Mouse (Mus musculus) limb, embryonic 12.5 days (tissue): ENCODE measurements at regions not wholly inside any gene's neighbourhood (a gene's known extent, or its start where the extent isn't known, plus 50 kb on each side); places are given as distances from the start of the nearest gene placed in this dataset.

Source experiments
- ATAC-seq: fragments of 200-750 bp; cut with Nextera tagmentation; 2 replicates; pipeline ENCODE4 v1.8.0; 2017; ENCODE audit warnings: low read depth, moderate TSS enrichment; ENCODE audit not compliant: insufficient number of reproducible peaks, insufficient read depth, low FRiP score, low TSS enrichment
- H3K27ac ChIP-seq: fragments of 300-500 bp; sonication (generic); 2 replicates; pipeline ENCODE4 v1.5.1; 2016; ENCODE audit warnings: mild to moderate bottlenecking, moderate library complexity
- H3K27me3 ChIP-seq: fragments of 300-500 bp; sonication (generic); 2 replicates; pipeline ENCODE4 v1.6.1; 2016; ENCODE audit warnings: mild to moderate bottlenecking, moderate library complexity
- H3K36me3 ChIP-seq: fragments of 300-500 bp; sonication (generic); 2 replicates; pipeline ENCODE4 v1.6.1; 2016; ENCODE audit warnings: mild to moderate bottlenecking, moderate library complexity
- H3K4me1 ChIP-seq: fragments of 300-500 bp; sonication (generic); replicated peaks from 2 replicates; pipeline ENCODE4 v1.6.1; 2016
- H3K4me2 ChIP-seq: fragments of 300-500 bp; sonication (generic); 2 replicates; pipeline ENCODE4 v1.6.1; 2016; ENCODE audit warnings: mild to moderate bottlenecking, moderate library complexity
- H3K4me3 ChIP-seq: fragments of 300-500 bp; sonication (generic); replicated peaks from 2 replicates; pipeline ENCODE4 v1.5.1; 2016; ENCODE audit warnings: mild to moderate bottlenecking
- H3K9ac ChIP-seq: fragments of 300-500 bp; sonication (generic); replicated peaks from 2 replicates; pipeline ENCODE4 v1.6.1; 2016; ENCODE audit warnings: mild to moderate bottlenecking, moderate library complexity
- H3K9me3 ChIP-seq: fragments of 300-500 bp; sonication (generic); 2 replicates; pipeline ENCODE4 v1.6.1; 2016; ENCODE audit warnings: mild to moderate bottlenecking, moderate library complexity
- WGBS: fragments of 180-500 bp; shearing (Covaris S2); methylation state at CpG from one replicate; pipeline ENCODE4 v1.1.7; 2016; 5-methylcytosine and 5-hydroxymethylcytosine counted together

DNA sequence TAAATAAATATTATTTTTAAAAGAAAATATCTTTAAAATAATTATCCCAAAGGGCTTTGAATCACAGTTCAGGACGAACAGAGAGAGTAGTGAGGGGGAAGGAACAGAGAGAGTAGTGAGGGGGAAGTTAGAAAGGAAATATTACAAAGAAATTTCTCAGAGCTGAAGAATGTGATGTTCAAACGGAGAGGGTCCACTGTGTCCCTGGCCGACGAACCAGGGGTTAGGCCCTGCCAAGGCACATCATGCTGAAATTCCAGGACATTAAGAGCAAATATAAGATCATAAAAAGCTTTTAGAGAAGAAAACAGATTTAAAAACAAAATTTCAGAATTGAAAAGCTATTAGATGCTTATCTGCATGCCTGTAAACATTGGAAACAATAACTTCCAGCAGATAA lies 61.6 kb downstream of the Skor1 start:
- H3K4me2 ChIP-seq = no peak overlapping the region
- 72% methylated on average over 4 of the region's 4 CpGs for WGBS
- no peaks in the 10 kb centered on the region for H3K27me3 ChIP-seq
- no peaks in the 10 kb centered on the region for H3K36me3 ChIP-seq
- no peak overlapping the region for H3K27ac ChIP-seq
- H3K4me1 ChIP-seq = peaks cover 14% of the 10 kb centered on the region
- H3K9me3 ChIP-seq = no peaks in the 10 kb centered on the region
- ATAC-seq = no peak
- H3K4me3 ChIP-seq = no peak overlapping the region
- no peak overlapping the region for H3K9ac ChIP-seq

DNA sequence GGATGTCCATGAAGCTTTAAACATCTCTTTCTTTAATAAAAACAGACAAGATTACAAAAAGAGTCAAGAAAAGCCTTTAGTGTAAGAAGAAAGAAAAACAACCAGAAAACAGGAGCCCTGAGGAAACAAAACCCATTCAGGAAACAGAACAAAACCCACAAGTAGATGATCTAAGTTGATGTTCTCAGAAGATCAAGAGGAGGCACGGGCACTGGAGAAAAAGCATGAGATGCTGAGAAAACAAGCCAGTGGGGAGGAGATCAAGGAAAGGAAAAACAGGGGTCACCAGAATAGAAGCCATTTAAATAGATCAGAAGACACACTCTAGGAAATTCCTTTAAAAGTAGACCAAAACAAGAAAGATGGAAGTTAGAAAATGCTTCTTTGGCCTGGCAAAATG lies 62.1 kb downstream of the Skor1 start:
- Histone ChIP-seq H3K36me3 (no peaks in the 10 kb centered on the region), H3K27me3 (no peaks in the 10 kb centered on the region), H3K4me3 (no peak overlapping the region), H3K9me3 (no peaks in the 10 kb centered on the region), H3K9ac (no peak overlapping the region), H3K27ac (no peak overlapping the region), H3K4me1 (peaks cover 9% of the 10 kb centered on the region), H3K4me2 (no peak overlapping the region)
- no peak for ATAC-seq
- WGBS = 97% methylated on average over 1 of the region's 1 CpGs

DNA sequence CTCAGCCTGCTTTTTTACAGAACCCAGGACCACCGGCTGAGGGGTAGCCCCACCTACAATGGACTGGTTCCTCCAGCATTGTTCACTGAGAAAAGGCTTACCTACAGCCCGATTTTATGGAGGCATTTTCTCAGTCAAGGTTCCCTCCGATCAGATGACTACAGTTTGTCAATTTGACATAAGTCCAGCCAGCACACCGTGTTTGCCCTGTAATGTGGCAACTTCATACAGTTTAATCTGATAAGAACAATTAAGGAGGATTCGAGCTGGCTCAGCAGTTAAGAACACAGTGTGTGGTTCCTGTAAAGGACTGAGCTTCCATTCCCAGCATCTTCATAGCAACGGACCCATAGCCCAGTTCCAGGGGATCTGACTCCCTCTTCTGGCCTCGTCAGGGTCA lies 65.9 kb downstream of the Skor1 start:
- WGBS = 87% methylated on average over 7 of the region's 7 CpGs
- Histone ChIP-seq H3K4me2 (no peak overlapping the region), H3K4me1 (no peaks in the 10 kb centered on the region)

DNA sequence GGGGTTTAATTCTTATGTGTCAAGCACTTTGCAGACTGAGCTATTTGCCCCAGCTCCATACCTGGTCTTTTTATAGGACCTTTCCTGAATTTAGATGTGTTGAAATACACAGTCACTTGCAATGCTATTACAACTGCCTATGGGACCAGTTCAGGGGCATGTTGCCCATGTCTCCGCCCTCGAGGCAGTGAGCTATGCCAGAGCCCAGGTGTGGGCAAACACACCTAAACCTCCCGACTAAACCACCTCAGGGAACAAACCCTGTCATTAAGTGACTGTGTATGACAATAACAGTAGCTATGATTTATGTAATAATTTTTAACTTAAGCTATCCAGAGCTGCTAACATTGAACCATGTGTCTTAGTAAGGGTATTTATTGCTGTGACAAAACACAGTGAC lies 66.5 kb downstream of the Skor1 start:
- WGBS = 77% methylated on average over 3 of the region's 3 CpGs
- no peaks in the 10 kb centered on the region for H3K36me3 ChIP-seq
- H3K4me3 ChIP-seq = no peak overlapping the region
- H3K27me3 ChIP-seq = no peaks in the 10 kb centered on the region
- H3K27ac ChIP-seq = no peak overlapping the region
- H3K9me3 ChIP-seq = no peaks in the 10 kb centered on the region
- ATAC-seq = no peak
- no peak overlapping the region for H3K4me2 ChIP-seq
- no peak overlapping the region for H3K9ac ChIP-seq
- H3K4me1 ChIP-seq = no peaks in the 10 kb centered on the region

More for the DNA sequence above, 65.9 kb downstream of the Skor1 start:
- no peak for ATAC-seq
- H3K36me3 ChIP-seq = no peaks in the 10 kb centered on the region
- H3K4me3 ChIP-seq = no peak overlapping the region
- H3K9me3 ChIP-seq = no peaks in the 10 kb centered on the region
- no peak overlapping the region for H3K27ac ChIP-seq
- no peaks in the 10 kb centered on the region for H3K27me3 ChIP-seq
- no peak overlapping the region for H3K9ac ChIP-seq

DNA sequence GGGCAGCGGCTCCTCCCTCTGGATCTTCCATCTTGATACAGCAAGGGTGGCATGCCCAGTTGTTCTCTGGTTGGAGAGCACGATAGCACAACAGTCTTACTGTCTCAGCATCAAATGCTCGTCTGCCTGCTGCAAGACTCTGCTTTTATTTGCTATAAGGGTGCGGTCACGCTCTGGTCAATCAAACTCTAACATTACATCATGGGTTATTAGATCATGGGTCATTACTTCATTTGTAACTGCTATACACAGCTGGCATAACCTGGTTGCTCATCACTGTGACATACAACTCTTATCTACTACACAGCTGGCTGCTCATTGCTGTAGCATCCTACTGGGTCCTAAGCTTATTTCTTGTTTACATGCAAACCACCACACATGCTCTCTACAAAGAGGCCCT lies 68.4 kb downstream of the Skor1 start:
- no peak overlapping the region for H3K9ac ChIP-seq
- no peak overlapping the region for H3K27ac ChIP-seq
- H3K4me2 ChIP-seq = no peak overlapping the region
- no peaks in the 10 kb centered on the region for H3K27me3 ChIP-seq
- H3K4me3 ChIP-seq = no peak overlapping the region
- ATAC-seq = no peak
- H3K9me3 ChIP-seq = no peaks in the 10 kb centered on the region
- 96% methylated on average over 5 of the region's 5 CpGs for WGBS
- no peaks in the 10 kb centered on the region for H3K4me1 ChIP-seq
- no peaks in the 10 kb centered on the region for H3K36me3 ChIP-seq

DNA sequence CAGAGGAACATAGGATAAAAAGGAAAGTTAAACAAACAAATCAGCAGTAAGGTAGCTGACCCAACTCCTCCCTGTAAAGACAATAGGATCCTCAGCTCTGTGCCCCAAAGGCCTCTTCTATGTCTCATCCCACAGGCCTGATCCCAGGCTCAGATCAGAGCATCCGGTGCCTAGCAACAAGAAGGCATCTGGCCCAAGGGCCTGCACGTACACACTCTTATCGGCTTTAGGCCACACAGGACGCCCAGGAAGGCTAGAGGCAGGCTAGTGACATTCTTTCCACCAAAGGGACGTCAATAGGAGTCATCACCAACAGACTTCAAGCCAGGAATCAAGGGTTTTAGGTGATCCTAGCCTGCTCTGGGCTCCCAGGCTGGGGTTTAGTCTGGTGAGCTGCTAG lies 73.5 kb downstream of the Skor1 start:
- Histone ChIP-seq H3K27ac (0 out of 2 replicates have a peak overlapping the region, but pooled peaks have one; percentile 5), H3K4me3 (no peak overlapping the region), H3K27me3 (no peaks in the 10 kb centered on the region), H3K9me3 (no peaks in the 10 kb centered on the region), H3K36me3 (no peaks in the 10 kb centered on the region), H3K4me2 (no peak overlapping the region), H3K4me1 (peaks cover 21% of the 10 kb centered on the region), H3K9ac (no peak overlapping the region)
- WGBS = 38% methylated on average over 5 of the region's 5 CpGs
- no peak for ATAC-seq

DNA sequence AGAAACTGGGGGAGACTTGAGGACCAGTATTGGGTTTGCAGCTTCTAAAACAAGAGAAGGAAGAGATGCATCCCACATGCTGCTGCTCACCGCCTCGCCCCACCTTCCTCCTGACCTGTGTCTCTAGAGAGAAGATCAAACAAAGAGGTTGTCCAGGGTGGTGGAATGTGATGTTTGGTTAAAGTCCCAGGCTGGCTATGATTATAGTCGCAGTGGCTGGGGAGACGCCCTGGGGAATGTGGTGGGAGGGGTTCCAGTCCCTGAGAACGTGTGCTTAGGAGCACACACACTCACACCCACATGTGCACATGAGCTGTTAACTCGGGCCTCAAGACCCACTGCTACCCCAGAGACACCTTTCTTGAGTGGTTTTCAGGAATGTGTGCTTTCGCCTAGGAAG lies 74.0 kb downstream of the Skor1 start:
- Histone ChIP-seq H3K9ac (no peak overlapping the region), H3K9me3 (no peaks in the 10 kb centered on the region), H3K27me3 (no peaks in the 10 kb centered on the region), H3K4me3 (no peak overlapping the region), H3K36me3 (no peaks in the 10 kb centered on the region), H3K4me2 (no peak overlapping the region), H3K27ac (no peak overlapping the region), H3K4me1 (peaks cover 21% of the 10 kb centered on the region)
- no peak for ATAC-seq
- 32% methylated on average over 7 of the region's 7 CpGs for WGBS

DNA sequence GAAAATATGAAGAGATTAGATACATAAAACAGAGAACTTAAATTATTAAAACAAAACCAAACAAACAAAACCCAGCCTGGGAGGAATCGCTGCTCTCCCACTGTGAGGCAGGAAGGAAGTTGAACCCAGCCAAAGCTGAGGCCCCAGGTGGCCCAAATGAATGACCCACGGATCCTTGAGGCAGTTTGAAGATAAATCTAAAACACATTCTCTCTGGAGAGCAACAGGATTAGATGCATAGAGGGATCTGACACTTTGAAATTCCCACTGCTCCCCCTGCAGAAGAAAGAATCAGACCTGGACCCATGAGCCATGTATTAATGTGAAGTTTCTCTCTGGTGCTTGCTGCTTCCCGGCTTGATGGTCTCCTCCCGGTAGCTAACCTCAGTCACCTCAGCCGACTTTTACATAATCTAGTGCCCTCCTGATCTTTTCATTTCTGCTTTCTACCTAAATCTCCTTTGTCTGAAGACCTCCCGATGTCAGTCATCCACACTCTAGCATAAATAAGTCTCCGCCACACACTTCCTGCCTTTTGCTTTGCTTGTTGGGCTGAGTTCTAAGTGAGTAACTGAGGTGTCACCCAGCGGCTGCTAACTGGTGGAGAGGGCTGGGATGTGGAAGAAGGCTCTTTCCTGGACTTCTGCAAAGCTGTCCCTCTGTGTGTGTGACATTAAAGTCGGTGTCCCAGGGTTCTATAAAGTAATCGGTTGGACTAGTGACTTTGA lies 74.6 kb downstream of the Skor1 start:
- Histone ChIP-seq H3K36me3 (no peaks in the 10 kb centered on the region), H3K4me3 (no peak overlapping the region), H3K9me3 (no peaks in the 10 kb centered on the region), H3K4me1 (peaks cover 21% of the 10 kb centered on the region), H3K27ac (peak overlapping the region; percentile 36; the same call in 1 of the 2 replicates), H3K4me2 (no peak overlapping the region), H3K27me3 (no peaks in the 10 kb centered on the region), H3K9ac (no peak overlapping the region)
- 11% methylated on average over 10 of the region's 10 CpGs for WGBS
- ATAC-seq = no peak

DNA sequence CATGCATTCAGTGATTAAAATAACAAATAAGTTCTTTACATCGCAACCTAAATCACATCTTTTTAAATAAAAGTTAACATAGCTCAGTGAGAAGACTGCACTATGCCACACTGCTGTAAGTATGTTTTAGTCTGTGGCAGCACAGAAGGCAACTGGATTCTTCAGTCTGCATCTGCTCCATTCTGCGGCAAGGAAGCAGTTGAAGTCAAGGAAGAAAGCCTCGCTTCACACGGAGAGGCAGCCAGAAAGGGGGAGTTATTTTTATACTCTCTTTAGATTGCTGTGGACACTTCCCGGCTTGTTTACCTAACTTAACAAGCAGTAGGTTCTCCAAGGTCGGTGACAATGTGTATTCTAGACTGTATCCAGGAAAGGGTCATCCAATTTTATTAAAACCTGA lies 77.7 kb downstream of the Skor1 start:
- H3K9ac ChIP-seq = no peak overlapping the region
- peaks cover 21% of the 10 kb centered on the region for H3K4me1 ChIP-seq
- H3K4me3 ChIP-seq = no peak overlapping the region
- no peaks in the 10 kb centered on the region for H3K27me3 ChIP-seq
- H3K27ac ChIP-seq = peak overlapping the region; percentile 8; the same call in 1 of the 2 replicates
- H3K36me3 ChIP-seq = no peaks in the 10 kb centered on the region
- no peak overlapping the region for H3K4me2 ChIP-seq
- ATAC-seq = no peak
- H3K9me3 ChIP-seq = no peaks in the 10 kb centered on the region
- 46% methylated on average over 6 of the region's 6 CpGs for WGBS

DNA sequence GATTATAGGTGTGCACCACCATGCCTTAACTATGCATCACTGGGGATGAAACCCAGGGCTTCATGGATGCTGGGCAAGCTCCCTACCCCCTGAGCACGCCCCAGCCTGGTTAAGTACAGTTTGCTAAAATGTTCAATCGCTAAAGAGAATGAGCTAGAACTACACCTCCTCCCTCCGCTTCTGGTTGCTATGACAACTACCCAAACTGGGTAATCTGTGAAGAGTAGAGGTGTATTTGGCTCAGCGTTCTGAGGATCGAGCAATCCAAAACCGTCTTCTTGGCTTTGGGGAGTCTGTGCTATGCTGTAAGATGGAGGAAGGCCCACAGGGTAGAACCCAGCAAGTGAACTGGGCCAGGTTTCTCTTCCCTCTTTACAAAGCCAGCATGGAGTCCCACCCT lies 78.8 kb downstream of the Skor1 start:
- Histone ChIP-seq H3K9ac (no peak overlapping the region), H3K4me2 (no peak overlapping the region), H3K4me3 (no peak overlapping the region), H3K27ac (no peak overlapping the region), H3K27me3 (no peaks in the 10 kb centered on the region), H3K4me1 (peaks cover 16% of the 10 kb centered on the region), H3K9me3 (no peaks in the 10 kb centered on the region), H3K36me3 (no peaks in the 10 kb centered on the region)
- ATAC-seq = no peak
- 89% methylated on average over 6 of the region's 6 CpGs for WGBS

DNA sequence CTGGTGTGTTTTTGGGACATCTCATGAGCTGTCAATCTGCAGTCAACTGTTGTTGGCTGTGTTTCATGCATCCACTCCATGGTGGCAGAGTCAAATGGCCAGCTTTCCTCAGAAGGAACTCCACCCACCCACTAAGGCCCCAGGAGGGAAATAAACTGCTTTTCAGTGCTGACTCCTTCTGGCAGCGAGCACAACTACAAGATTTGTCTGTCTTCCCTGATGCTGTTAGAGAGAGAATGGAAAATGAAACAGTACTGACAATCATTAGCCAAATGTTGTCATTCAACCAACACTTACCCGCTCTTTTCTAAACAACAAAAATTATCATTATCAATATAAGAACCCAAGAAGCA lies 79.3 kb upstream of the Pias1 start:
- Histone ChIP-seq H3K27ac (no peak overlapping the region), H3K27me3 (no peaks in the 10 kb centered on the region), H3K4me1 (0 out of 2 replicates have a peak, but pooled peaks cover 10% of the 10 kb centered on the region), H3K36me3 (no peaks in the 10 kb centered on the region), H3K4me2 (no peak overlapping the region), H3K9me3 (peaks cover 12% of the 10 kb centered on the region), H3K4me3 (no peak overlapping the region), H3K9ac (no peak overlapping the region)
- no peak for ATAC-seq
- 58% methylated on average over 2 of the region's 2 CpGs for WGBS

DNA sequence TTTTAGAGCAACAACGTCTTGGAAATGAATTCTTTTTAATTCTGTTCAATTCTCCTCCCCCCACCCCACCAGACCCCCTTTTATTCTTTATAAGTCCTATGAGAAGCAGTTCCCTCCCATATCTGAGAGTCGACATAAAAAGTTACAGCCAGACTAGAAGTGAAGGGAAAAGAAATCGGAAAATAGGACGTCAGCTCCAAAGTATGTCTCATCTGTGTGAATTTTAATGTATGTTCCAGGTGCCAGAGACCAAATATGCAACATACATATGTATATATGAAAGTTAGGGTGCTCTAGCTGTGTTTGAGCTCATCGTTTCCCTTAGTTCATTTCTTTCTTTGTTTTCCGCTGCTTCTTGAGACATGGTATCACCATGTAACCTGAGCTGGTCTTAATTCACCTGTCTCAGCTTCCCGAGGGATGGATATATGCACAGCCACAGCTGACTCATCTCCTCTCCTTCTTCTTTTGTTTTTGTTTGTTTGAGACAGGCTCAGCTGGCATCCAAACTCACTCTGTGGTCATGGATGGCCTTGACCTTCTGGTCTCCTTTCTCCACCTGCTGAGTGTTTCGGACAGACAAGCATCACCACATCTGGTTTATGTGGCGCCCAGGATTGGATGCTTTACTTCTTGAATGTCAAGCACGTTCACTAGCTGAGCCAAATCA lies 78.8 kb upstream of the Pias1 start:
- Histone ChIP-seq H3K4me3 (no peak overlapping the region), H3K4me1 (0 out of 2 replicates have a peak, but pooled peaks cover 10% of the 10 kb centered on the region), H3K27ac (no peak overlapping the region), H3K4me2 (no peak overlapping the region), H3K9ac (no peak overlapping the region), H3K9me3 (peaks cover 12% of the 10 kb centered on the region), H3K27me3 (no peaks in the 10 kb centered on the region), H3K36me3 (no peaks in the 10 kb centered on the region)
- no peak for ATAC-seq
- 80% methylated on average over 10 of the region's 10 CpGs for WGBS
